Mouse (Mus musculus): ENCODE measurements around the gene Trem3. TPM values are rescaled to one million over a fixed set of nuclear protein-coding genes. Genes with fewer than 3 reads are reported as not detected.

Trem3 gene
- polyA plus RNA-seq, 1 experiment from 2014 or later = not detected

DNA sequence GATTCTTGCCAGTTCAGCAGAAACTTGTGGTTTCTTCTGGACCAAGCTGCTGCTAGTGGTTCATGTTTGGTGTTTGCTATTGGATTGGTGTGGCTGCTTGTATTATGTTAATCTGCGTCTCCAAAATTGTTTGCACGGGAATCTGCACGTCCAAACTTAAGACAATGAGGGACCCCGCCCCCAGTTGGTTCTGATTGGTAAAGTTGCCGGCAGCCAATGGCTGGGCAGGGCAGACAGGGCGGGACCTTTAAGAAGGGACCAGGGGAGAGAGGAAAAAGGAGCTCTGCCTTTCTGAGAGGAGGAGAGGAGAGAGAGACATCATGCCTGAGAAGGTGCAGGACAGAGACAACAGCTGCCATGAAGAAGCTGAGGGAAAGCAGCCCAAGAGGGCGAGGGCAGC, 28.2 kb downstream of the Trem3 start:
- DNase-seq (no peak), ATAC-seq (ENCODE audit: low FRiP score, low TSS enrichment) (no peak)
- Histone ChIP-seq H3K36me3 (ENCODE audit: control insufficient read depth, insufficient read depth, low read length) (no peaks in the 10 kb centered on the region), H3K4me2 (ENCODE audit: low read length) (no peak overlapping the region), H3K4me1 (ENCODE audit: control insufficient read depth, insufficient read depth, low read length) (no peaks in the 10 kb centered on the region), H3K4me3 (replicated peaks; ENCODE audit: low read depth, low read length) (no peak overlapping the region), H3K27me3 (ENCODE audit: control insufficient read depth, insufficient read depth, low read length) (no peaks in the 10 kb centered on the region), H3K9ac (replicated peaks; ENCODE audit: low read length) (no peak overlapping the region), H3K9me3 (ENCODE audit: control insufficient read depth, low read length) (no peaks in the 10 kb centered on the region), H3K27ac (replicated peaks; ENCODE audit: low read depth, low read length) (no peak overlapping the region)
- WGBS = 60% methylated on average over 7 of the region's 7 CpGs

DNA sequence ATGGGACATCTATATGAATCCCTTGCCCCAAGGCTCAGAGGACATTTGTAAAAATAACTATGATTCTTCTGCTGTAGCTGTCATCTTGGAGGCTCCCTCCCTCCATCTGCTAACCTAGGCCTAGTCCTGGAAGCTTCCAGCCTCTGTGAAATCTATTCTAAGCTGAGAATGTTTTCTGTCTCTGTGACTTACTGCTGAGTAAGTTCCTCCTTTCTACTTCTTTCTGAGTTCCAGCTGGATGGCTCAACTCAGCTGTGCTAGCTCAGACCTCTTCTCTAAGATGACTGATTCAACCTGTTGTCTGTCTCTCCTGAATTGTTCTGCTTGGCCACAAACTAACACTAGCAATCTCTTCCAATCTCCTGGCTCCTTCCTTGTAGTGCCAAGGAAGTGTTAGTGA, 30.8 kb downstream of the Trem3 start:
- Histone ChIP-seq H3K27me3 (ENCODE audit: control insufficient read depth, insufficient read depth, low read length) (no peaks in the 10 kb centered on the region), H3K36me3 (ENCODE audit: control insufficient read depth, insufficient read depth, low read length) (no peaks in the 10 kb centered on the region), H3K4me3 (replicated peaks; ENCODE audit: low read depth, low read length) (no peak overlapping the region), H3K4me1 (ENCODE audit: control insufficient read depth, insufficient read depth, low read length) (0 out of 2 replicates have a peak, but pooled peaks cover 3% of the 10 kb centered on the region), H3K27ac (replicated peaks; ENCODE audit: low read depth, low read length) (no peak overlapping the region), H3K9me3 (ENCODE audit: control insufficient read depth, low read length) (no peaks in the 10 kb centered on the region), H3K9ac (replicated peaks; ENCODE audit: low read length) (no peak overlapping the region), H3K4me2 (ENCODE audit: low read length) (no peak overlapping the region)
- ATAC-seq (ENCODE audit: low FRiP score, low TSS enrichment) (no peak), DNase-seq (no peak)

DNA sequence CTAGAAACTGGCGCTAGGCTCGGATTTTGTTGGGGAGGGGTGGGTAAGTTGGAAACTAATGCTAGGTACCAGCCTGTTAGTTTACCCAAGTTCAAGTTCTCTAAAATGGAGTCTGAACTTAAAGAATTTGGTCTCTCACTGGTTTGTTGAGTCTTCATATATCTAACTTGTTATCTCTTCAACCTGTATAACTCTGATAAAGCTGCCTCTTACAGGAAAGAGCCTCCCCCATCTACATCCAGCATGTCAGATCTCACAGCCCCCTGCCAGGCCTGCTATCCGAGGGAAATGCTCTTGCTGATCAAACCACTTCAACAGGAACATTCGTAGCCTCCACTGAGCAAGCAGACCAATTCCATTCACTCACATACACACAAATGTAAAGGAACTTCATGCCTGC, 31.4 kb downstream of the Trem3 start:
- ATAC-seq (ENCODE audit: low FRiP score, low TSS enrichment) = no peak
- DNase-seq = no peak

DNA sequence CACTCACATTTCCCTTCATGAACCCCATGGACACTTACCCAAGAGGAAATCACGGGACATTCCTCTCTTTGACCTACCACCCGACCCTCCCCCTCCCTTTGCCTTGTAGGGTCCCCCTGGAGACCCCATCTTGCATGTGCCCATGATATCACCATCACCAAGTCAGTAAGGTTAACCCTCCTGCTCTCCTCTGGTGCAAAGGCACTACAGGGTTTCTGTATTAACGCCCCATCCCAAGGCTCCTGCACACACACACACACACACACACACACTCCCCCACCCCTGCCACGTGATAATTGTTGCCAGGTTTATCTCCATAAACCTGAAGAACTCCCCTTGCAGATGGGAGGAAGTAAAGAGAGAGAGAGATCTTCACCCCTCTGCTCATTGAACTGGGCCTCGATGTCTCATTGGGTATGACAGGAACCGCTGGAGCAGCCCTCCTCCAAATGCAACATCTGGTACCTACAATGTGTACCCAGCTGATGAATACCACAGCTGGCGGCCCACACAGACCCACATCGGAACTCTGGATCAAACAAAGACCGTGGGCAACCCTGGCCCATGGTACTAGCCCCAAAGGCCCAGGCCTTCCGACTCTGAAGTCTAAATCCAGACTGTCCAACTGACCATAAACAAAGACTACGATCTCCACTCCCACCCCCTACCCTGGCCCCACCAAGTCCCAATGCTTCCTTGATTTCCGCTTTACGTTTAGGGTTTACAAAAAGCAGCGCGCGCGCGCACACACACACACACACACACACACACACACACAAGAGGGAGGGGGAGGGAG, 33.6 kb downstream of the Trem3 start:
- H3K27ac ChIP-seq (replicated peaks; ENCODE audit: low read depth, low read length) = no peak overlapping the region
- no peak for ATAC-seq (ENCODE audit: low FRiP score, low TSS enrichment)
- DNase-seq = peak; percentile 40

More for the DNA sequence above, 31.4 kb downstream of the Trem3 start:
- H3K27ac ChIP-seq (replicated peaks; ENCODE audit: low read depth, low read length) = no peak overlapping the region
- H3K36me3 ChIP-seq (ENCODE audit: control insufficient read depth, insufficient read depth, low read length) = no peaks in the 10 kb centered on the region
- H3K27me3 ChIP-seq (ENCODE audit: control insufficient read depth, insufficient read depth, low read length) = no peaks in the 10 kb centered on the region
- H3K4me2 ChIP-seq (ENCODE audit: low read length) = no peak overlapping the region
- 0 out of 2 replicates have a peak, but pooled peaks cover 3% of the 10 kb centered on the region for H3K4me1 ChIP-seq (ENCODE audit: control insufficient read depth, insufficient read depth, low read length)
- no peak overlapping the region for H3K9ac ChIP-seq (replicated peaks; ENCODE audit: low read length)
- 87% methylated on average over 4 of the region's 4 CpGs for WGBS
- no peak overlapping the region for H3K4me3 ChIP-seq (replicated peaks; ENCODE audit: low read depth, low read length)
- H3K9me3 ChIP-seq (ENCODE audit: control insufficient read depth, low read length) = no peaks in the 10 kb centered on the region

DNA sequence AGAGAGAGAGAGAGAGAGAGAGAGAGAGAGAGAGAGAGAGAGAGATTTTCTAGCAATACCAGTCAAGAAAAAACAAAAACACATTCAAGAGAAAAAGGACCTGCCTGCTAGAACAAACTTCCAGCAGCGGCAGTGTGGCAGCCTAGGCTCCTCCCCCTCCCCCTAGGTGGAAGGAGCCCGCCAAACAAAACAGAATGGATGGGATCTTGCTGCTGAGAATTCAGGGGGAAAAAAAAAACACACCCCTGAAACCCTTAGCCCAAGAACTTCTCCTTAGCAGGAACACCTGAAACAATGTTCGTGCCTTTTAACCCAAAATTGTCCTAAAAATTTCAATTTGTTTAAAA, 34.1 kb downstream of the Trem3 start:
- 2% methylated on average over 3 of the region's 3 CpGs for WGBS
- H3K27ac ChIP-seq (replicated peaks; ENCODE audit: low read depth, low read length) = no peak overlapping the region
- 0 out of 2 replicates have a peak overlapping the region, but pooled peaks have one; percentile 10 for H3K9ac ChIP-seq (replicated peaks; ENCODE audit: low read length)
- H3K27me3 ChIP-seq (ENCODE audit: control insufficient read depth, insufficient read depth, low read length) = no peaks in the 10 kb centered on the region
- no peak for ATAC-seq (ENCODE audit: low FRiP score, low TSS enrichment)
- no peaks in the 10 kb centered on the region for H3K36me3 ChIP-seq (ENCODE audit: control insufficient read depth, insufficient read depth, low read length)
- H3K4me1 ChIP-seq (ENCODE audit: control insufficient read depth, insufficient read depth, low read length) = 0 out of 2 replicates have a peak, but pooled peaks cover 3% of the 10 kb centered on the region
- H3K4me3 ChIP-seq (replicated peaks; ENCODE audit: low read depth, low read length) = peak overlapping the region; percentile 9
- H3K9me3 ChIP-seq (ENCODE audit: control insufficient read depth, low read length) = no peaks in the 10 kb centered on the region
- peak; percentile 74 for DNase-seq
- peak overlapping the region; percentile 44 for H3K4me2 ChIP-seq (ENCODE audit: low read length)

More for the DNA sequence above, 33.6 kb downstream of the Trem3 start:
- no peaks in the 10 kb centered on the region for H3K27me3 ChIP-seq (ENCODE audit: control insufficient read depth, insufficient read depth, low read length)
- 29% methylated on average over 18 of the region's 18 CpGs for WGBS
- H3K9ac ChIP-seq (replicated peaks; ENCODE audit: low read length) = peak overlapping the region; percentile 2; the same call in 1 of the 2 replicates
- H3K9me3 ChIP-seq (ENCODE audit: control insufficient read depth, low read length) = no peaks in the 10 kb centered on the region
- peak overlapping the region; percentile 9 for H3K4me3 ChIP-seq (replicated peaks; ENCODE audit: low read depth, low read length)
- 0 out of 2 replicates have a peak, but pooled peaks cover 3% of the 10 kb centered on the region for H3K4me1 ChIP-seq (ENCODE audit: control insufficient read depth, insufficient read depth, low read length)
- no peaks in the 10 kb centered on the region for H3K36me3 ChIP-seq (ENCODE audit: control insufficient read depth, insufficient read depth, low read length)
- H3K4me2 ChIP-seq (ENCODE audit: low read length) = peak overlapping the region; percentile 44

DNA sequence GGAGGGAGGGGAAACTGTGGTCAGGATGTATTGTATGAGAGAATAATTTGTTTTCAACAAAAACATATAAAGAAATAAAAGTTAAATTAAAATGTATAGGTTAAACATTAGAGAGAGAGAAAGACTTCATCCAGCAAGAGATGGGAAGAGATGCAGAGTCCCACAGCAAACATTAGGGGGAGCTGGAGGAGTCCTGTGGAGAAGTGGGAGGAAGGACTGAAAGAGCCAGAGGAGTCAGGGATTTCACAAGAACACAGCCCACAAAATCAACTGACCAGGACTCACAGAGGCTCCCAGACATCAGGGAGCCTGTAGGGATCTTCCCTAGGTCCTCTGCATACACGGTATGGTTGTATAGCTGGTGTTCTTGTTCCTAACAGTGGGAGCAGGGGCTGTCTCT, 39.2 kb downstream of the Trem3 start:
- DNase-seq = no peak
- Histone ChIP-seq H3K4me3 (replicated peaks; ENCODE audit: low read depth, low read length) (no peak overlapping the region), H3K4me2 (ENCODE audit: low read length) (no peak overlapping the region), H3K36me3 (ENCODE audit: control insufficient read depth, insufficient read depth, low read length) (no peaks in the 10 kb centered on the region), H3K9ac (replicated peaks; ENCODE audit: low read length) (no peak overlapping the region), H3K9me3 (ENCODE audit: control insufficient read depth, low read length) (no peaks in the 10 kb centered on the region), H3K27ac (replicated peaks; ENCODE audit: low read depth, low read length) (no peak overlapping the region), H3K4me1 (ENCODE audit: control insufficient read depth, insufficient read depth, low read length) (0 out of 2 replicates have a peak, but pooled peaks cover 3% of the 10 kb centered on the region), H3K27me3 (ENCODE audit: control insufficient read depth, insufficient read depth, low read length) (no peaks in the 10 kb centered on the region)
- 63% methylated on average over 1 of the region's 1 CpGs for WGBS
- ATAC-seq (ENCODE audit: low FRiP score, low TSS enrichment) = no peak

DNA sequence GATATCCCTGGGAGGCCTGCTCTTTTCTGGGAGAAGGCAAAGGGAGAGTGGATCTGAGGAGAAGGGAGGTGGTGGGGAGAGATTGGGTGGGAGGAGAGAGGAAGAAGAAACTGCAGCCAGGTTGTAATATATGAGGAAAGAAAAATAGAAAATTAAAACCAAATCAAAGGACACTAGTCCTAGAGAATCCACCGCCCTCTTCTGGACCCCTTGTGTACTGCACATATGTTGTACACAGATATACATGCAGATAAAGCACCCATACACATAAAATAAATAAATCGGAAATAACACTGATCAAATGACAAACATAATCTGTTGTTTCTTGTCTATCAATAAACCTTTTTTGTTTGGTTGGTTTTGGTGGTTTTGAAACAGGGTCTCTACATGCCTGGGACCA, 39.7 kb downstream of the Trem3 start:
- WGBS = 67% methylated on average over 2 of the region's 2 CpGs
- Histone ChIP-seq H3K36me3 (ENCODE audit: control insufficient read depth, insufficient read depth, low read length) (no peaks in the 10 kb centered on the region), H3K9ac (replicated peaks; ENCODE audit: low read length) (no peak overlapping the region), H3K9me3 (ENCODE audit: control insufficient read depth, low read length) (no peaks in the 10 kb centered on the region), H3K4me2 (ENCODE audit: low read length) (no peak overlapping the region), H3K27me3 (ENCODE audit: control insufficient read depth, insufficient read depth, low read length) (no peaks in the 10 kb centered on the region), H3K27ac (replicated peaks; ENCODE audit: low read depth, low read length) (no peak overlapping the region), H3K4me1 (ENCODE audit: control insufficient read depth, insufficient read depth, low read length) (0 out of 2 replicates have a peak, but pooled peaks cover 2% of the 10 kb centered on the region), H3K4me3 (replicated peaks; ENCODE audit: low read depth, low read length) (no peak overlapping the region)
- ATAC-seq (ENCODE audit: low FRiP score, low TSS enrichment) = no peak
- DNase-seq = no peak

DNA sequence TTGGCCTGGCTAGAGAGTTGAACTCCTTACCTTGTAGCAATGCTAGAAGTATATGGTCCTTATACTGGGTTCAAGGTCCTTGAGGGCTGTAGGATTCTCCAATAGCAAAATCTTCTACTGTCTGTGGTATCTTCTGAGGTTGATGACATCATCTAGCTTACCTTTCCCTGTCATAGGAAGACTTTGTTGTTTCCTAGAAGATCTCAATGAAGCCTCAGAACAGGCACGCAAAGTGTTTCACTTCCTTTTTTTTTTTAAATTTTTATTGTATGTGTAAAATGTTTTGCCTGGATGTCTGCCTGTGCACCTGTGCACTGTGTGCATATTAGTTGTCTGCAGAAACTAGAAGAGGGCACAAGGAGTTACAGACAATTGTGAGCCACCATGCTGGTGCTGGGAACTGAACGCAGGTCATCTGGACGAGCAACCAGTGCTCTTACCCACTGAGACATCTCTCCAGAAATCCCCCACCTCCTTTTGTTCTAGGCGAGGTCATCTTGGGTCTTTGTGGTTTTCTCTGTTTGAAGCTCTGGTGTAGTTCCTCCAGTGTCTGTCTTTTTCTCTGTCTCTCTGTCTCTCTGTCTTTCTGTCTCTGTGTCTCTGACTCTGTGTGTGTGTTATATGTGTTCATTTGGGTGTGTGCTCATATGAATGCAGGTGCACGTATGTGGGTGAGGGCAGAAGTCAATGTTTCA, 46.1 kb downstream of the Trem3 start:
- H3K4me2 ChIP-seq (ENCODE audit: low read length) = no peak overlapping the region
- H3K4me1 ChIP-seq (ENCODE audit: control insufficient read depth, insufficient read depth, low read length) = no peaks in the 10 kb centered on the region
- no peak overlapping the region for H3K9ac ChIP-seq (replicated peaks; ENCODE audit: low read length)
- H3K27ac ChIP-seq (replicated peaks; ENCODE audit: low read depth, low read length) = no peak overlapping the region
- H3K9me3 ChIP-seq (ENCODE audit: control insufficient read depth, low read length) = no peaks in the 10 kb centered on the region
- no peaks in the 10 kb centered on the region for H3K27me3 ChIP-seq (ENCODE audit: control insufficient read depth, insufficient read depth, low read length)
- ATAC-seq (ENCODE audit: low FRiP score, low TSS enrichment) (no peak), DNase-seq (no peak)
- WGBS = 85% methylated on average over 5 of the region's 5 CpGs
- H3K4me3 ChIP-seq (replicated peaks; ENCODE audit: low read depth, low read length) = no peak overlapping the region
- no peaks in the 10 kb centered on the region for H3K36me3 ChIP-seq (ENCODE audit: control insufficient read depth, insufficient read depth, low read length)

Data from midbrain, embryonic 14.5 days (tissue).